Mouse (Mus musculus) stomach, postnatal 0 days (tissue): ENCODE data around the gene Tgfbr1.

ENCODE experiments used
- CTCF ChIP-seq: IDR thresholded peaks from 2 replicates; pipeline ENCODE4 v1.5.1; 2016; ENCODE audit warnings: antibody characterized with exemption, low read depth, mild to moderate bottlenecking, moderate library complexity
- EP300 ChIP-seq: optimal IDR thresholded peaks from 2 replicates; pipeline ENCODE3; 2016; ENCODE audit warnings: antibody characterized with exemption

DNA sequence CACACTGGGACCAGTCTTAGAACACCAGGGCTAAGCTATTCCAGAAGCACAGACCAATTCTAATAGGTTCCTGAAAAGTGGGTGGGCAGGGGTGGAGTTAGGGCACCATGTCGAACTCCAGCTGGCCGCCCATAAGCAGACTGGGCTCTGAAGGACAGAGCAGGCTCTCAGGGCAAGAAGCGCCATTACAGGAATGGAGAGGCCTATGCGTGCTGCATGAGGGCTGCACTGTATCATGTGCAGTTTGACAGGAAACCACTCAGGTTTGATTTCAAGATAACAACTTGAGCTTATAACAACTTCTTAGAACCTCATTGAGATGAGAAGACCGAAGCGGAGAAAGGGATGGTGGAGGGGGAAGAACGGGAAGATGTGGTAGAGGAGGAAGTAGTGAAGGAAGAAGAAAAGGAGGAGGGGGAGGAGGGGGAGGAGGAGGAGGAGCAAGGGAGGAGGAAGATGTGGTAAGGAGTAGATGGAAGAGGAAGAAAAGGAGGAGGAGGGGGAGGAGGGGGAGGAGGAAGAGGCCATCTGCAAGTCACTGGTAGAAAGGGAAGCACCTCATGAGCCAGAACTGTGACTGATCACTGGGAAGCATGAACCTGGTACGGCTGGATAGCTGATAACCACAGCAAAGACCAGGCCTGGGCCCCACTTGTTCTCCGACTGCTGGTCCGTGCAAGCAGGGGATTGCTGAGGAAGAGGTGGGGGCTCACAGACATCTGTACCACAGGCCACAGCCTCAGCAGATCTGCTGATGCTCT lies 33.3 kb upstream of the Tgfbr1 start:
- TF ChIP-seq EP300 = no peak
- no peak for TF ChIP-seq CTCF
